In genomic region chr14:105902807-105903206, GRCm38 (mm10) we compare ENCODE assay signal across 8 mouse cellular contexts. TPM values are rescaled to one million over a fixed set of nuclear protein-coding genes. Genes with fewer than 3 reads are reported as not detected.
A peak's percentile ranks its signal among the peaks of the same experiment; 100 is the strongest.
DNase-seq lines count a peak whose midpoint lies in the region; ATAC-seq lines count a peak whose summit lies in the region.

No protein-coding gene starts in this region.

- H3K4me1 ChIP-seq in midbrain, embryonic 11.5 days (ENCODE audit: control insufficient read depth, insufficient read depth, low read length): peaks cover 7% of the 10 kb centered on the region; the same call in 1 of the 2 replicates
- H3K4me1 ChIP-seq in midbrain, embryonic 13.5 days (replicated peaks): peaks cover 3% of the 10 kb centered on the region; the same call in 1 of the 2 replicates

- H3K27me3 ChIP-seq in midbrain, embryonic 11.5 days (ENCODE audit: control insufficient read depth, insufficient read depth, low read length): no peaks in the 10 kb centered on the region; the same call in 1 of the 2 replicates
- 0 out of 2 replicates have a peak, but pooled peaks cover 6% of the 10 kb centered on the region for H3K27me3 ChIP-seq in midbrain, embryonic 13.5 days

- no peak overlapping the region for H3K27ac ChIP-seq in midbrain, embryonic 11.5 days (ENCODE audit: low read depth, low read length)
- H3K27ac ChIP-seq in midbrain, embryonic 13.5 days: no peak overlapping the region

- no peak overlapping the region for H3K4me3 ChIP-seq in midbrain, embryonic 11.5 days (ENCODE audit: low read depth, low read length)
- no peak overlapping the region for H3K4me3 ChIP-seq in midbrain, embryonic 13.5 days (replicated peaks)

- ATAC-seq in midbrain, embryonic 11.5 days (ENCODE audit: low FRiP score): no peak
- no peak for ATAC-seq in midbrain, embryonic 13.5 days
- ATAC-seq in megakaryocyte progenitor cell, adult 5-6 weeks (replicated peaks; ENCODE audit: poor library complexity): peak; percentile 51

- peak; percentile 34 for DNase-seq in embryo, embryonic 11 days
- DNase-seq in embryo, embryonic 9.5 days (ENCODE audit: extremely low spot score): no peak
- DNase-seq in midbrain, embryonic 11.5 days (ENCODE audit: low spot score, missing footprints): peak; percentile 81
- peak; percentile 42 for DNase-seq in cerebellum, adult 9-10 months
- peak; percentile 62 for DNase-seq in thymus, postnatal 36 days
- no peak for DNase-seq in layer of hippocampus, postnatal 10 days (ENCODE audit: low spot score in 2 of 2)

- H3K9me3 ChIP-seq in midbrain, embryonic 11.5 days (ENCODE audit: control insufficient read depth, low read length): no peaks in the 10 kb centered on the region
- no peaks in the 10 kb centered on the region for H3K9me3 ChIP-seq in midbrain, embryonic 13.5 days

- 81% methylated on average over 7 of the region's 7 CpGs for WGBS in midbrain, embryonic 11.5 days
- WGBS in midbrain, embryonic 13.5 days: 84% methylated on average over 7 of the region's 7 CpGs

- no peak overlapping the region for H3K9ac ChIP-seq in midbrain, embryonic 11.5 days (ENCODE audit: low read length)
- H3K9ac ChIP-seq in midbrain, embryonic 13.5 days (replicated peaks): no peak overlapping the region

- H3K4me2 ChIP-seq in midbrain, embryonic 11.5 days: no peak overlapping the region
- no peak overlapping the region for H3K4me2 ChIP-seq in midbrain, embryonic 13.5 days (replicated peaks)

- H3K36me3 ChIP-seq in midbrain, embryonic 11.5 days (ENCODE audit: control insufficient read depth, insufficient read depth, low read length): no peaks in the 10 kb centered on the region
- H3K36me3 ChIP-seq in midbrain, embryonic 13.5 days: no peaks in the 10 kb centered on the region

RNA-seq across cellular contexts. Expression of gene Spry2, which starts 6.2 kb away (rescaled TPM):
- polyA plus RNA-seq in midbrain, embryonic 11.5 days (2014; fragmentation: Nextera tagmentation; extraction: Ambion mirVana): 27.0 and 28.0 TPM in 2 replicates
- polyA plus RNA-seq in midbrain, embryonic 13.5 days (2015; fragmentation: Nextera tagmentation; extraction: Ambion mirVana): 26.9 and 38.6 TPM in 2 replicates
- total RNA-seq in megakaryocyte progenitor cell, adult 5-6 weeks (2015): 11.6 and 16.3 TPM in 2 replicates
- 7.1 and 9.9 TPM in 2 replicates for total RNA-seq in megakaryocyte progenitor cell, adult 5-6 weeks (2017)
- total RNA-seq in layer of hippocampus, postnatal 10 days (2021): 10 to 100 TPM; 70.6 to 72.6 TPM

Comparison
In these comparisons a context has a peak if more than half of its experiments do, and no peak if none do; other contexts are left out.
1. DNase-seq: peak in embryo, embryonic 11 days (single experiment), midbrain, embryonic 11.5 days (single experiment), cerebellum, adult 9-10 months (single experiment) and thymus, postnatal 36 days (2 of 2); none in embryo, embryonic 9.5 days (single experiment) and layer of hippocampus, postnatal 10 days (0 of 2).
2. RNA of gene Spry2, which starts 6.2 kb away (total RNA-seq): 70.6 to 72.6 TPM in layer of hippocampus, postnatal 10 days; 7.1 to 16.3 TPM in megakaryocyte progenitor cell, adult 5-6 weeks; every median in the first group is over 4 times any median in the second.